Mouse (Mus musculus) midbrain, embryonic 12.5 days (tissue): ENCODE measurements around the gene Pla2g2e. TPM values are rescaled to one million over a fixed set of nuclear protein-coding genes. Genes with fewer than 3 reads are reported as not detected.
"Not testable (repeated sequence)": the region's sequence is repeated elsewhere in the genome, so short reads cannot be mapped to it uniquely, and the experiment has no call there.

Source experiments
- ATAC-seq: fragments of 200-750 bp; cut with Nextera tagmentation; 2 replicates; pipeline ENCODE4 v1.8.0; 2017; ENCODE audit warnings: low read depth, moderate TSS enrichment, moderate library complexity; ENCODE audit not compliant: low FRiP score
- H3K27ac ChIP-seq: fragments of 300-500 bp; sonication (generic); replicated peaks from 2 replicates; pipeline ENCODE4 v1.5.1; 2016; ENCODE audit warnings: mild to moderate bottlenecking
- H3K27me3 ChIP-seq: fragments of 300-500 bp; sonication (generic); 2 replicates; pipeline ENCODE4 v1.6.1; 2016; ENCODE audit warnings: mild to moderate bottlenecking
- H3K36me3 ChIP-seq: fragments of 300-500 bp; sonication (generic); 2 replicates; pipeline ENCODE4 v1.6.1; 2016
- H3K4me1 ChIP-seq: fragments of 300-500 bp; sonication (generic); 2 replicates; pipeline ENCODE4 v1.6.1; 2016
- H3K4me2 ChIP-seq: fragments of 300-500 bp; sonication (generic); replicated peaks from 2 replicates; pipeline ENCODE4 v1.6.1; 2016; ENCODE audit warnings: mild to moderate bottlenecking, moderate library complexity
- H3K4me3 ChIP-seq: fragments of 300-500 bp; sonication (generic); 2 replicates; pipeline ENCODE4 v1.5.1; 2016; ENCODE audit warnings: mild to moderate bottlenecking
- H3K9ac ChIP-seq: fragments of 300-500 bp; sonication (generic); replicated peaks from 2 replicates; pipeline ENCODE4 v1.6.1; 2016; ENCODE audit warnings: mild to moderate bottlenecking, moderate library complexity
- H3K9me3 ChIP-seq: fragments of 300-500 bp; sonication (generic); 2 replicates; pipeline ENCODE4 v1.6.1; 2016; ENCODE audit warnings: mild to moderate bottlenecking
- WGBS: fragments of 180-500 bp; shearing (Covaris S2); methylation state at CpG from one replicate; pipeline ENCODE4 v1.1.7; 2016; 5-methylcytosine and 5-hydroxymethylcytosine counted together
- polyA plus RNA-seq: library from polyadenylated mRNA; unstranded; fragments of >200 nt; fragmentation: Nextera tagmentation; extraction: Ambion mirVana; gene quantifications from 2 replicates; pipeline ENCODE4 v1.2.1, GENCODE M21; 2016

Gene Pla2g2e
- polyA plus RNA-seq, 1 experiment from 2014 or later, result not detected

GRCm38 (mm10) chr4:138863344-138863998 is 14.3 kb upstream of the Pla2g2e start, which contains the start of gene Pla2g5:
Pla2g5 (minus strand) TSS chr4:138863482.
- no peak for ATAC-seq
- Histone ChIP-seq H3K9me3 (no peaks in the 10 kb centered on the region), H3K4me3 (no peak within 1 kb of the TSS), H3K27me3 (no peaks in the 10 kb centered on the region; the same call in 1 of the 2 replicates), H3K9ac (no peak within 1 kb of the TSS), H3K27ac (no peak within 1 kb of the TSS), H3K4me1 (no peaks in the 10 kb centered on the region), H3K4me2 (no peak within 1 kb of the TSS), H3K36me3 (no peaks in the 10 kb centered on the region)
- WGBS, result 73% methylated on average over 10 of the region's 10 CpGs

- Histone ChIP-seq H3K27ac (no peak overlapping the region), H3K9ac (no peak overlapping the region), H3K4me3 (no peak overlapping the region), H3K4me1 (no peaks in the 10 kb centered on the region), H3K27me3 (no peaks in the 10 kb centered on the region; the same call in 1 of the 2 replicates), H3K9me3 (0 out of 2 replicates have a peak, but pooled peaks cover 1% of the 10 kb centered on the region), H3K36me3 (no peaks in the 10 kb centered on the region), H3K4me2 (no peak overlapping the region)
- no peak for ATAC-seq
- whole genome bisulfite sequencing, result 66% methylated on average over 5 of the region's 5 CpGs
Observed at GRCm38 (mm10) chr4:138865092-138865491, 12.7 kb upstream of the Pla2g2e start.

DNA sequence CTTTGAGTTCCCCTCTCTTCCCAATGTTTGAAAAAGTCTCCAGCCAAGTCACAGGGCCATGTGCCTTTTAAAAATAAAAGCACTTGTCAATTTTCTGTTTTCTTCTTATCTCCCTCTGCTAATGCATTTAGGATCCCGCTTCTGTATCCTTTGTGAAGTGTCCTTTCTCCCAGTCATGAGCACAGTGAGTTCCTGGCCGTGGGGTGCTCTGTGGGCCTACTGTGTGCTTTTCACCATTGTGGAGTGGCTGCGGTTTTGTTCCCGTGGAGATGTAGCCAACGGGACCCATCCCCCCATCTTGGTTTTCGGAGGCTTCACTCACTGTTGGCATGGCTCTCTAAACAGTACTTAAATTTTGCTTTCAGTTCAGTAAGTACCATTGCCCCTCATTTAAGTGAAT is 11.8 kb upstream of the Pla2g2e start:
- no peak for ATAC-seq
- 69% methylated on average over 6 of the region's 6 CpGs for WGBS
- no peak overlapping the region for H3K4me3 ChIP-seq
- no peak overlapping the region for H3K4me2 ChIP-seq
- H3K9me3 ChIP-seq, result 0 out of 2 replicates have a peak, but pooled peaks cover 2% of the 10 kb centered on the region
- H3K27ac ChIP-seq, result no peak overlapping the region
- no peak overlapping the region for H3K9ac ChIP-seq
- H3K36me3 ChIP-seq, result no peaks in the 10 kb centered on the region
- no peaks in the 10 kb centered on the region for H3K4me1 ChIP-seq
- no peaks in the 10 kb centered on the region; the same call in 1 of the 2 replicates for H3K27me3 ChIP-seq

GRCm38 (mm10) chr4:138866413-138866812 is 11.3 kb upstream of the Pla2g2e start:
- WGBS, result 13% methylated on average over 7 of the region's 7 CpGs
- H3K9ac ChIP-seq, result no peak overlapping the region
- H3K4me3 ChIP-seq, result no peak overlapping the region
- H3K4me2 ChIP-seq, result no peak overlapping the region
- no peaks in the 10 kb centered on the region; the same call in 1 of the 2 replicates for H3K27me3 ChIP-seq
- H3K4me1 ChIP-seq, result no peaks in the 10 kb centered on the region
- no peak for ATAC-seq
- no peak overlapping the region for H3K27ac ChIP-seq
- no peaks in the 10 kb centered on the region for H3K36me3 ChIP-seq
- 0 out of 2 replicates have a peak, but pooled peaks cover 2% of the 10 kb centered on the region for H3K9me3 ChIP-seq

- 0 out of 2 replicates have a peak, but pooled peaks cover 2% of the 10 kb centered on the region for H3K9me3 ChIP-seq
- no peak for ATAC-seq
- no peak overlapping the region for H3K4me3 ChIP-seq
- H3K4me2 ChIP-seq, result no peak overlapping the region
- H3K4me1 ChIP-seq, result no peaks in the 10 kb centered on the region
- H3K27me3 ChIP-seq, result no peaks in the 10 kb centered on the region; the same call in 1 of the 2 replicates
- H3K9ac ChIP-seq, result no peak overlapping the region
- no peak overlapping the region for H3K27ac ChIP-seq
- H3K36me3 ChIP-seq, result no peaks in the 10 kb centered on the region
- WGBS, result 56% methylated on average over 8 of the region's 8 CpGs
Observed at GRCm38 (mm10) chr4:138868666-138869065, 9.1 kb upstream of the Pla2g2e start.

GRCm38 (mm10) chr4:138873864-138874263 is 3.9 kb upstream of the Pla2g2e start, which contains the start of gene Gm13030:
Gm13030 (minus strand) TSS chr4:138873964.
- Histone ChIP-seq H3K9ac (no peak within 1 kb of the TSS), H3K4me1 (no peaks in the 10 kb centered on the region), H3K36me3 (no peaks in the 10 kb centered on the region), H3K9me3 (0 out of 2 replicates have a peak, but pooled peaks cover 2% of the 10 kb centered on the region), H3K27me3 (no peaks in the 10 kb centered on the region), H3K27ac (no peak within 1 kb of the TSS), H3K4me3 (no peak within 1 kb of the TSS), H3K4me2 (no peak within 1 kb of the TSS)
- WGBS, result 88% methylated on average over 6 of the region's 6 CpGs
- ATAC-seq, result no peak

DNA sequence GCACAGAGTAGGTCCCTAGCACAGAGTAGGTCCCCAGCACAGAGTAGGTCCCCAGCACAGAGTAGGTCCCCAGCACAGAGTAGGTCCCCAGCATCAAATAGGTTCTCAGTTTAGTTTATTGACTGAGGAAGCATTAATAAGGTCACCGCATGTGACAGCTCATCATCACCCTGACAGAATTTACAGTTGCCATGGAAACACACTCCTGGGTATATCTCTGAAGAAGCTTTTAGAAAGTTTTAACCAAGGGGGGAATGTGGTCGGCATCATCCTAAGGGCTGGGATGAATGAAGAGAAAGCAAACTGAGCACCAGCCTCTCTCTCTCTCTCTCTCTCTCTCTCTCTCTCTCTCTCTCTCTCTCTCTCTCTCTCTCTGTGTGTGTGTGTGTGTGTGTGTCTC is 2.5 kb upstream of the Pla2g2e start:
- WGBS, result 85% methylated on average over 2 of the region's 2 CpGs
- not testable (repeated sequence) for H3K4me1 ChIP-seq

GRCm38 (mm10) chr4:138875986-138876385 is 1.8 kb upstream of the Pla2g2e start:
- no peak overlapping the region for H3K4me2 ChIP-seq
- H3K27ac ChIP-seq, result no peak overlapping the region
- ATAC-seq, result no peak
- no peaks in the 10 kb centered on the region for H3K36me3 ChIP-seq
- peaks cover 5% of the 10 kb centered on the region for H3K27me3 ChIP-seq
- H3K4me3 ChIP-seq, result no peak overlapping the region
- no peaks in the 10 kb centered on the region for H3K9me3 ChIP-seq
- H3K4me1 ChIP-seq, result no peaks in the 10 kb centered on the region
- H3K9ac ChIP-seq, result no peak overlapping the region
- WGBS, result 94% methylated on average over 2 of the region's 2 CpGs

More for the DNA sequence above, 2.5 kb upstream of the Pla2g2e start:
- not testable (repeated sequence) for ATAC-seq, H3K9ac ChIP-seq, H3K27ac ChIP-seq, H3K36me3 ChIP-seq, H3K27me3 ChIP-seq, H3K9me3 ChIP-seq, H3K4me3 ChIP-seq, H3K4me2 ChIP-seq

GRCm38 (mm10) chr4:138878783-138879182 is 1.0 kb downstream of the Pla2g2e start:
- H3K27ac ChIP-seq, result no peak overlapping the region
- H3K4me2 ChIP-seq, result no peak overlapping the region
- no peaks in the 10 kb centered on the region for H3K9me3 ChIP-seq
- H3K4me3 ChIP-seq, result no peak overlapping the region
- H3K4me1 ChIP-seq, result no peaks in the 10 kb centered on the region
- peaks cover 16% of the 10 kb centered on the region for H3K27me3 ChIP-seq
- no peaks in the 10 kb centered on the region for H3K36me3 ChIP-seq
- H3K9ac ChIP-seq, result no peak overlapping the region
- WGBS, result 75% methylated on average over 8 of the region's 8 CpGs
- ATAC-seq, result no peak

GRCm38 (mm10) chr4:138879808-138880207 is 2.1 kb downstream of the Pla2g2e start:
- 86% methylated on average over 11 of the region's 11 CpGs for WGBS
- Histone ChIP-seq H3K27ac (no peak overlapping the region), H3K4me1 (no peaks in the 10 kb centered on the region), H3K27me3 (peaks cover 16% of the 10 kb centered on the region), H3K9me3 (no peaks in the 10 kb centered on the region), H3K36me3 (no peaks in the 10 kb centered on the region), H3K9ac (no peak overlapping the region), H3K4me3 (no peak overlapping the region), H3K4me2 (no peak overlapping the region)
- no peak for ATAC-seq

DNA sequence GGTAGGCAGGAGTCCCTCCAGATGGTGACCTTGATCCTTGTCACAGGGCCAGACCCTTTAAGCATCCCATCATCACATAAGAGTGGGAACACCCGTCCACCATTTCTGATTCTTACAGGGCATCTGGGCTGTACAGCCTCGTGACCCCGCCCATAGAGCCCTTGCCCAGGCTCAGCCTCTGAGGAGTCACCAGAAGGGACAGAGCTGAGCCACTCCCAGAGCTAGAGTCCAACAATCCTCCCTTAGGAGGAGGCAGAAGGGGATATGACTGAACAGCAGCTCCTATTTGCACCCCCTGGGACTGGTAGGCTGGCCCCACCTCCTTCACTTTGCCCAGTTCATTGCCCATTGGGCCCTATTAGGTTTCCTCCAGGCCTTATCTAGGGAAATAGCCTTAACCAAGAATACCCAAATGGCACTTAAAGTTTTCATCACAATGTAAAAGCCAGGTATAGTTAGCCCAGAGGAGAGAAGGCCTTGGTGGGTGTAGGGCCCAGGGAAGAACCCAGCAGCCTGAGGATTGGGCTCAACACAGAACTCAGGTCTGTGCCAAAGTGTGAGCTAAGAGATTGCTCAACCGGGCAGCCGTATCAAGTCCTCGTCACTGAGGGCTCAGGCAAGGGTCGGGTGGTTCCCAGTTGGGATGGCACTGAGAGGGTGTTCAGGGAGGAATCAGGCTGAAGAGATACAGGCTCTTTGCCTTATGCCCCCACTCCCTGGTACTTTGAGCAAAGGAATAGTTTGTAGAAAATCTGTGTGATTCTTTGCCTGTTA is 3.3 kb downstream of the Pla2g2e start:
- WGBS, result 89% methylated on average over 7 of the region's 7 CpGs
- Histone ChIP-seq H3K4me2 (no peak overlapping the region), H3K27ac (no peak overlapping the region)

GRCm38 (mm10) chr4:138882179-138882578 is 4.4 kb downstream of the Pla2g2e start:
- Histone ChIP-seq H3K9me3 (no peaks in the 10 kb centered on the region), H3K27ac (no peak overlapping the region), H3K4me3 (no peak overlapping the region), H3K36me3 (no peaks in the 10 kb centered on the region), H3K4me1 (no peaks in the 10 kb centered on the region), H3K9ac (no peak overlapping the region), H3K4me2 (peak overlapping the region; percentile 32), H3K27me3 (peaks cover 16% of the 10 kb centered on the region)
- ATAC-seq, result no peak
- 8% methylated on average over 15 of the region's 16 CpGs for WGBS

More for the DNA sequence above, 3.3 kb downstream of the Pla2g2e start:
- Histone ChIP-seq H3K4me1 (no peaks in the 10 kb centered on the region), H3K36me3 (no peaks in the 10 kb centered on the region), H3K4me3 (no peak overlapping the region), H3K9me3 (no peaks in the 10 kb centered on the region), H3K9ac (no peak overlapping the region), H3K27me3 (peaks cover 16% of the 10 kb centered on the region)
- ATAC-seq, result no peak
